Mouse (Mus musculus) neural tube, embryonic 12.5 days (tissue): ENCODE data around the gene Qser1. TPM values are rescaled to one million over a fixed set of nuclear protein-coding genes. Genes with fewer than 3 reads are reported as not detected.

Experiments
- ATAC-seq: fragments of 200-750 bp; cut with Nextera tagmentation; 2 replicates; pipeline ENCODE4 v1.8.0; 2017; ENCODE audit warnings: low read depth, mild to moderate bottlenecking, moderate TSS enrichment, moderate library complexity; ENCODE audit not compliant: low FRiP score
- H3K27ac ChIP-seq: fragments of 300-500 bp; sonication (generic); 2 replicates; pipeline ENCODE4 v1.5.1; 2016
- H3K27me3 ChIP-seq: fragments of 300-500 bp; sonication (generic); replicated peaks from 2 replicates; pipeline ENCODE4 v1.6.1; 2016; ENCODE audit warnings: mild to moderate bottlenecking
- H3K36me3 ChIP-seq: fragments of 300-500 bp; sonication (generic); 2 replicates; pipeline ENCODE4 v1.6.1; 2016; ENCODE audit warnings: mild to moderate bottlenecking
- H3K4me1 ChIP-seq: fragments of 300-500 bp; sonication (generic); 2 replicates; pipeline ENCODE4 v1.6.1; 2016
- H3K4me2 ChIP-seq: fragments of 300-500 bp; sonication (generic); replicated peaks from 2 replicates; pipeline ENCODE4 v1.6.1; 2016; ENCODE audit warnings: mild to moderate bottlenecking
- H3K4me3 ChIP-seq: fragments of 300-500 bp; sonication (generic); 2 replicates; pipeline ENCODE4 v1.5.1; 2016
- H3K9ac ChIP-seq: fragments of 300-500 bp; sonication (generic); 2 replicates; pipeline ENCODE4 v1.6.1; 2016; ENCODE audit warnings: mild to moderate bottlenecking
- H3K9me3 ChIP-seq: fragments of 300-500 bp; sonication (generic); 2 replicates; pipeline ENCODE4 v1.6.1; 2016; ENCODE audit warnings: mild to moderate bottlenecking
- WGBS: fragments of 180-500 bp; shearing (Covaris S2); methylation state at CpG from one replicate; pipeline ENCODE4 v1.1.7; 2016; 5-methylcytosine and 5-hydroxymethylcytosine counted together
- polyA plus RNA-seq: library from polyadenylated mRNA; unstranded; fragments of >200 nt; fragmentation: Nextera tagmentation; extraction: Ambion mirVana; gene quantifications from 2 replicates; pipeline ENCODE4 v1.2.1, GENCODE M21; 2016

The Qser1 gene
- polyA plus RNA-seq, 1 experiment from 2014 or later: 8.7 TPM

GRCm38 (mm10) chr2:104815561-104816370, 794 bp downstream of the Qser1 start:
- Histone ChIP-seq H3K4me1 (peaks cover 10% of the 10 kb centered on the region; the same call in 1 of the 2 replicates), H3K9ac (peak overlapping the region; percentile 96), H3K36me3 (no peaks in the 10 kb centered on the region), H3K27me3 (no peaks in the 10 kb centered on the region), H3K27ac (peak overlapping the region; percentile 95), H3K4me2 (peak overlapping the region; percentile 65), H3K4me3 (peak overlapping the region; percentile 81), H3K9me3 (no peaks in the 10 kb centered on the region)
- peak; percentile 63 for ATAC-seq
- under 1% methylated on average over 33 of the region's 33 CpGs for WGBS

GRCm38 (mm10) chr2:104814181-104814951, 2.2 kb downstream of the Qser1 start:
- no peak overlapping the region for H3K27ac ChIP-seq
- 59% methylated on average over 5 of the region's 5 CpGs for WGBS

GRCm38 (mm10) chr2:104805435-104805834, 11.1 kb downstream of the Qser1 start:
- Histone ChIP-seq H3K9me3 (0 out of 2 replicates have a peak, but pooled peaks cover 4% of the 10 kb centered on the region), H3K4me1 (no peaks in the 10 kb centered on the region), H3K36me3 (no peaks in the 10 kb centered on the region; the same call in 1 of the 2 replicates), H3K4me3 (no peak overlapping the region), H3K27ac (no peak overlapping the region), H3K9ac (no peak overlapping the region), H3K27me3 (no peaks in the 10 kb centered on the region), H3K4me2 (no peak overlapping the region)
- WGBS: 94% methylated on average over 1 of the region's 1 CpGs
- ATAC-seq: no peak

More at GRCm38 (mm10) chr2:104814181-104814951, 2.2 kb downstream of the Qser1 start:
- no peak for ATAC-seq
- Histone ChIP-seq H3K4me1 (peaks cover 10% of the 10 kb centered on the region; the same call in 1 of the 2 replicates), H3K9ac (no peak overlapping the region), H3K9me3 (no peaks in the 10 kb centered on the region), H3K4me3 (no peak overlapping the region), H3K27me3 (no peaks in the 10 kb centered on the region), H3K36me3 (no peaks in the 10 kb centered on the region; the same call in 1 of the 2 replicates), H3K4me2 (peak overlapping the region; percentile 33)

- ATAC-seq: no peak
- no peak overlapping the region for H3K9ac ChIP-seq
- WGBS: 95% methylated on average over 1 of the region's 1 CpGs
These were observed 41.8 kb downstream of the Qser1 start for GRCm38 (mm10) chr2:104774763-104775162.

GRCm38 (mm10) chr2:104768697-104769096, 47.9 kb downstream of the Qser1 start:
- Histone ChIP-seq H3K9me3 (no peaks in the 10 kb centered on the region), H3K27ac (no peak overlapping the region), H3K4me1 (no peaks in the 10 kb centered on the region), H3K9ac (no peak overlapping the region), H3K36me3 (peaks cover 32% of the 10 kb centered on the region), H3K4me3 (no peak overlapping the region), H3K27me3 (no peaks in the 10 kb centered on the region), H3K4me2 (no peak overlapping the region)
- WGBS: 93% methylated on average over 1 of the region's 1 CpGs
- no peak for ATAC-seq

More at GRCm38 (mm10) chr2:104774763-104775162, 41.8 kb downstream of the Qser1 start:
- no peaks in the 10 kb centered on the region for H3K27me3 ChIP-seq
- no peak overlapping the region for H3K4me3 ChIP-seq
- no peaks in the 10 kb centered on the region for H3K4me1 ChIP-seq
- peaks cover 35% of the 10 kb centered on the region for H3K36me3 ChIP-seq
- H3K9me3 ChIP-seq: no peaks in the 10 kb centered on the region
- H3K27ac ChIP-seq: no peak overlapping the region
- H3K4me2 ChIP-seq: no peak overlapping the region

- 93% methylated on average over 4 of the region's 4 CpGs for WGBS
These were observed 52.5 kb downstream of the Qser1 start for GRCm38 (mm10) chr2:104764018-104764417.

GRCm38 (mm10) chr2:104763134-104763703, 53.3 kb downstream of the Qser1 start:
- no peak overlapping the region for H3K4me2 ChIP-seq
- H3K36me3 ChIP-seq: peaks cover 24% of the 10 kb centered on the region
- ATAC-seq: no peak
- no peaks in the 10 kb centered on the region for H3K4me1 ChIP-seq
- no peak overlapping the region for H3K4me3 ChIP-seq
- H3K27ac ChIP-seq: no peak overlapping the region
- H3K9me3 ChIP-seq: no peaks in the 10 kb centered on the region
- H3K9ac ChIP-seq: no peak overlapping the region
- no peaks in the 10 kb centered on the region for H3K27me3 ChIP-seq
- WGBS: 86% methylated on average over 8 of the region's 8 CpGs

More at GRCm38 (mm10) chr2:104764018-104764417, 52.5 kb downstream of the Qser1 start:
- H3K4me2 ChIP-seq: no peak overlapping the region
- H3K4me1 ChIP-seq: no peaks in the 10 kb centered on the region
- no peak overlapping the region for H3K4me3 ChIP-seq
- no peak overlapping the region for H3K9ac ChIP-seq
- no peaks in the 10 kb centered on the region for H3K9me3 ChIP-seq
- H3K27ac ChIP-seq: no peak overlapping the region
- H3K36me3 ChIP-seq: peaks cover 24% of the 10 kb centered on the region
- no peaks in the 10 kb centered on the region for H3K27me3 ChIP-seq
- no peak for ATAC-seq

- WGBS: 57% methylated on average over 3 of the region's 3 CpGs
- no peaks in the 10 kb centered on the region for H3K4me1 ChIP-seq
- peaks cover 8% of the 10 kb centered on the region; the same call in 1 of the 2 replicates for H3K36me3 ChIP-seq
- no peak for ATAC-seq
- H3K4me2 ChIP-seq: no peak overlapping the region
- H3K27ac ChIP-seq: no peak overlapping the region
- no peaks in the 10 kb centered on the region for H3K27me3 ChIP-seq
- H3K9me3 ChIP-seq: no peaks in the 10 kb centered on the region
- H3K9ac ChIP-seq: no peak overlapping the region
- no peak overlapping the region for H3K4me3 ChIP-seq
These were observed 65.9 kb downstream of the Qser1 start for GRCm38 (mm10) chr2:104750611-104751010.

- Histone ChIP-seq H3K4me3 (no peak overlapping the region), H3K9me3 (no peaks in the 10 kb centered on the region), H3K36me3 (peaks cover 3% of the 10 kb centered on the region; the same call in 1 of the 2 replicates), H3K4me2 (no peak overlapping the region), H3K9ac (no peak overlapping the region), H3K27me3 (no peaks in the 10 kb centered on the region), H3K4me1 (no peaks in the 10 kb centered on the region), H3K27ac (no peak overlapping the region)
- ATAC-seq: no peak
- WGBS: 81% methylated on average over 5 of the region's 5 CpGs
These were observed 67.8 kb downstream of the Qser1 start for GRCm38 (mm10) chr2:104748652-104749183.

GRCm38 (mm10) chr2:104746251-104746650, 70.3 kb downstream of the Qser1 start:
- Histone ChIP-seq H3K27me3 (peaks cover 21% of the 10 kb centered on the region), H3K4me1 (peaks cover 15% of the 10 kb centered on the region; the same call in 1 of the 2 replicates), H3K4me2 (no peak overlapping the region), H3K27ac (no peak overlapping the region), H3K4me3 (no peak overlapping the region), H3K36me3 (no peaks in the 10 kb centered on the region), H3K9me3 (no peaks in the 10 kb centered on the region), H3K9ac (no peak overlapping the region)
- 54% methylated on average over 8 of the region's 8 CpGs for WGBS
- no peak for ATAC-seq

- ATAC-seq: no peak
- Histone ChIP-seq H3K27me3 (peaks cover 26% of the 10 kb centered on the region), H3K4me3 (no peak overlapping the region), H3K9ac (no peak overlapping the region), H3K4me1 (peaks cover 15% of the 10 kb centered on the region; the same call in 1 of the 2 replicates), H3K36me3 (no peaks in the 10 kb centered on the region), H3K4me2 (no peak overlapping the region), H3K9me3 (no peaks in the 10 kb centered on the region), H3K27ac (no peak overlapping the region)
- WGBS: 45% methylated on average over 5 of the region's 5 CpGs
These were observed 72.6 kb downstream of the Qser1 start for GRCm38 (mm10) chr2:104743971-104744370.
